Mouse (Mus musculus) thymus, postnatal 4 days (tissue): ENCODE measurements at regions not wholly inside any gene's neighbourhood (a gene's known extent, or its start where the extent isn't known, plus 50 kb on each side); places are given as distances from the start of the nearest gene placed in this dataset.
A peak's percentile ranks its signal among the peaks of the same experiment; 100 is the strongest.

Source experiments
- DNase-seq: peaks from one replicate; pipeline ENCODE4 v3.0.0; 2021

- DNase-seq = no peak
Observed at GRCm38 (mm10) chr2:70914372-70914771, 88.8 kb upstream of the Tlk1 start.

- no peak for DNase-seq
Observed at GRCm38 (mm10) chr2:70909401-70909800, 83.9 kb upstream of the Tlk1 start.

GRCm38 (mm10) chr2:70908579-70908978 lies 83.1 kb upstream of the Tlk1 start:
- DNase-seq = no peak

- no peak for DNase-seq
Observed at GRCm38 (mm10) chr2:70906216-70906615, 80.7 kb upstream of the Tlk1 start.

- no peak for DNase-seq
Observed at GRCm38 (mm10) chr2:70904429-70904828, 78.9 kb upstream of the Tlk1 start.

GRCm38 (mm10) chr2:70902196-70902595 lies 76.7 kb upstream of the Tlk1 start:
- DNase-seq = no peak

GRCm38 (mm10) chr2:70901479-70901878 lies 76.0 kb upstream of the Tlk1 start:
- no peak for DNase-seq

- no peak for DNase-seq
Observed at GRCm38 (mm10) chr2:70899056-70899455, 73.5 kb upstream of the Tlk1 start.

GRCm38 (mm10) chr2:70898396-70898795 lies 72.9 kb upstream of the Tlk1 start:
- no peak for DNase-seq

- no peak for DNase-seq
Observed at GRCm38 (mm10) chr2:70897373-70897772, 71.8 kb upstream of the Tlk1 start.

- DNase-seq = no peak
Observed at GRCm38 (mm10) chr2:70889522-70890100, 64.1 kb upstream of the Tlk1 start.

- no peak for DNase-seq
Observed at GRCm38 (mm10) chr2:70888840-70889469, 63.4 kb upstream of the Tlk1 start.

- DNase-seq = no peak
Observed at GRCm38 (mm10) chr2:70886831-70887230, 61.3 kb upstream of the Tlk1 start.

GRCm38 (mm10) chr2:70885674-70886073 lies 60.1 kb upstream of the Tlk1 start:
- DNase-seq = no peak

GRCm38 (mm10) chr2:70877333-70878080 lies 52.0 kb upstream of the Tlk1 start:
- DNase-seq = peak; percentile 27

- DNase-seq = peak; percentile 38
Observed at GRCm38 (mm10) chr2:70876251-70876650, 50.7 kb upstream of the Tlk1 start.
